Mouse (Mus musculus): ENCODE results near the gene 9130213A22Rik.

9130213A22Rik gene

GRCm38 (mm10) chr11:69073065-69073888 lies 49.1 kb downstream of the 9130213A22Rik start:
- peak; percentile 82 for DNase-seq

- DNase-seq, result no peak
Observed at GRCm38 (mm10) chr11:69072666-69073064, 49.7 kb downstream of the 9130213A22Rik start.

- no peak for DNase-seq
Observed at GRCm38 (mm10) chr11:69072234-69072633, 50.2 kb downstream of the 9130213A22Rik start.

- no peak for DNase-seq
Observed at GRCm38 (mm10) chr11:69071262-69071661, 51.1 kb downstream of the 9130213A22Rik start.

GRCm38 (mm10) chr11:69070590-69071222 lies 51.7 kb downstream of the 9130213A22Rik start, which contains the start of gene Tmem107:
Gene Tmem107, plus strand, starts transcription at chr11:69070806.
- DNase-seq, result peak; percentile 92

- DNase-seq, result no peak
Observed at GRCm38 (mm10) chr11:69070093-69070492, 52.3 kb downstream of the 9130213A22Rik start.

Measured in right cerebral cortex, postnatal 14 days (tissue).